Mouse (Mus musculus) neutrophil, adult 5-6 weeks (primary cell): ENCODE measurements around the gene Tdp1. TPM values are rescaled to one million over a fixed set of nuclear protein-coding genes. Genes with fewer than 3 reads are reported as not detected.

ENCODE experiments used
- ATAC-seq: fragments of 151-379, 151-347 bp; 2 replicates; pipeline ENCODE4 v1.8.0; 2017; ENCODE audit warnings: mild to moderate bottlenecking, moderate TSS enrichment; ENCODE audit not compliant: insufficient number of reproducible peaks, poor library complexity, low FRiP score, severe bottlenecking; ENCODE audit errors: extremely low read depth
- total RNA-seq: library from RNA; stranded (forward); fragments of 200-1000 nt; gene quantifications from 2 replicates; pipeline ENCODE4 v1.2.3, GENCODE M21; 2017

Tdp1 gene
- total RNA-seq, 1 experiment from 2014 or later: 19.2 TPM

DNA sequence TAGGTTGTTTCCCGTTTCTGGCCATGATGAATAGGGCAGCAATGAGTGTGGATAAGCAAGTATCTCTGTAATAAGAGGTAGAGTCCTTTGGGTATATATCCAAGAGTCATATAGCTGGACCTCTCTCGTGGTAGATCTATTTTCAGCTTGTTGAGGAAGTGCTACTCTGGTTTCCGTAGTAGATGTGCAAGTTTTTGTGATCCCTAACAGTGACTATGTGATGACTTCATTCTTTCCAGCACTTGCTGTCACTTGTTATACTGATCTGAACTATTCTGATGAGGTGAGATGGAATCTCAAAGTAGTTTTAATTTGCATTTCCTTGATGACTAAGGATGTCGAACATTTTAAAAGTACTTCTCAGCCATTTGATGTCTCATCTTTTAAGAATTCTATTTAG, 95.2 kb downstream of the Tdp1 start:
- no peak for ATAC-seq

DNA sequence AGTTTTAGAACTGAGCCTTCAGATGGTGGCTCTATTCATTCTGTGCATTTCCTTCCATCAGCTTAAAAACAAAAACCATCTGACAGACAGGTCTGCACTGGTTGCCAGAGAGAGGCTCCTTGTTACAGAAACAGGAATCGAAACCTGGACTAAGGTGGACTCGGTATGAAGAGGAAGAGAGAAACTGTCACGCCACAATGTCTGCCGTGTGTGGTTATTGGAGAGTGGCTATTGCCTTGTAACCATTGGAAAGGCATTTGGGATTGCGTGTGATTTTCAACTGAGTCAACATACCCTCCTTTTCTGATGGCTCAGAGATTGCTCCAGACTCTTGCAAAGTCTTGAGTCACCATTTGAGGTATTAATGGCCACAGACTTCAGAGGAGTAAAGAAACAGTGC, 102.5 kb downstream of the Tdp1 start:
- ATAC-seq: peak; percentile 70; the same call in 1 of the 2 replicates

DNA sequence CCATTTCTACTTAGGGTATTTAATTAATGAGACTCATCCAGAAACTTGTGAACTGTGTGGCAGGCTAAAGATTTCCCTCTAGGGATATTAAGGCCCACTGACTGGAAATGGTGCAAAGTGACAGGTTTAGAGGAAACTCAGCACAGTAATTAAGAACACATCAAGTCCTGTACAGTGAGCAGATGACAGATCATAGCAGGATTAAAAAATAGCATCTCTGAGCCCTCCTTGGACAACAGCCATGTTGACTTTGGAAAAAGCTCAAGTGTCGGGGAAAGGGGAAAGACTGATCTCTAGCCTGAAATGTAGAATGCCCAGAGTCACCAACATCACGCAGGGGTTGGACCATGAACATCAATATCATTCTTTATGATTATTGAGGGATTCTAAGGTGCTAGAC, 103.8 kb downstream of the Tdp1 start:
- ATAC-seq: no peak

DNA sequence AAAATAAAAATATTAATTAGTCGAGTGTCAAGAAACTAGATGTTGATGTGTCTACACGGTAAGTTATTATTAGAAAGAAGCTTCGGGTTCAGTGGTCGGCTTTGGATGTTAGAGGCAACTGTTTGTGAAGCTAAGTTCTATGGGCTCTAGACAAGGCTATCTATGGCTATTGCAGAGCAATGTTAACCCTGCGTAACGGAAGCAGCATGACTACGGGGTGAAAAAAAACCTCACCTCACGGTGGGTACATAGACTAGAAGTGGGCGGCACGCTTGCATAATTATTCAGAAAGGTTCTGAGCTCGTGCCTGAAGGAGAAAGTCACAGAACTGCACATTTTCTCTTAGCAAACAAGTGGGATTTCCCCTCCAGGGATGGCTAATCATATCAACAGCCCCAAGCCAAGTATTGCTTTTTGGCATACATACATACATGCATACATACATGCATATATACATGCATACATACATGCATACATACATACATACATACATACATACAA, 108.1 kb downstream of the Tdp1 start:
- ATAC-seq: no peak

DNA sequence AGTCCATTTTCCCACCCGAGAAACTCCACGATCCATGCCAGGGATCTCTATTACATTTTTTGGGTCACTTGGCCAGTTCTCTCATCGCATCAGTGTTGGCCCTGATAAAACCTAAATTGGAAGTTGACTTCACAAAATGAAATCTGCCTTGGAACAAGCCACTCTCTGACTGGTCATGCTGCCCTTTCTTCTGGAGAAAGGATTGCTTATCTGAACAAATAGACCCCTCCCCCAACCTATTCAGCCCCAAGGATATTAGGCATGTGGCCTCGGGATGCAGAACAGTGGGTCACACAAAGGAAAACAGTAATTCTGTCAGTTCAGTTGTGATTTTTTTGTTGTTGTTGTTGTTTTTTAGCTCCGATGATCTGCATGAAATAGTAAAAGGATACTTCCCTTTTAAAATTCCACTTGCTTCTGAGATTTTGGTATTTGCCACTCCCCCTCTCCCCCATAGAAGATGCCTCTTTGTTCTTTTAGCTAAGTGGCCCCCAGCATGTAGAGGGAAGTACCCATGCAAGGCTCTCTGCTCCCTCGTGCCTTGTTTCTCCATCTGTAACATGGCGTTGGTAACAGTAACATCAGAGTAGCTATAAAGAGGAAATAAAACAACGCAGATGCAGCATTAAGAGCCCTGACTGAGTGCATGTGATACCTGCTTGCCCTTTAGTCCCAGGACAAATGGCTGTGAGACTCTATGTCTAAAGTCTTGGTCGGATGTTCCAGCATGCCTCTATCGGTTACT, 109.0 kb downstream of the Tdp1 start:
- no peak for ATAC-seq

DNA sequence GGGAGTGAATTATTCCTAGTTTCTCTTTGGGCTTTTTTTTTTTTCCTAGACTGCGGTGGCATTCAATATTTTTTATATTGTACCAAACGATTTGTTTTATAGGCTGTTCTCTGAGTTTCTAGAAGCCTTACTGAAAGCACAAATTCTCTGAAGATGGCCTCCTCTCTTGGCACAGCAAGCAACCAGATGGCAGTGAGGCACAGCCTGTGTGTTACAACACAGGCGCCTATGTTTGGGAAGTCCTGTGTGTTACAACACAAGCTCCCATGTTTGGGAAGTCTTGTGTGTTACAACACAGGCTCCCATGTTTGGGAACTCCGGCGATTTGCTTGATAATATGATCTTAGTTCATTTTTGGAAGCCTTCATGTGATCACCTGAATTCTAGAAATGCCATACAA, 111.6 kb downstream of the Tdp1 start:
- no peak for ATAC-seq

DNA sequence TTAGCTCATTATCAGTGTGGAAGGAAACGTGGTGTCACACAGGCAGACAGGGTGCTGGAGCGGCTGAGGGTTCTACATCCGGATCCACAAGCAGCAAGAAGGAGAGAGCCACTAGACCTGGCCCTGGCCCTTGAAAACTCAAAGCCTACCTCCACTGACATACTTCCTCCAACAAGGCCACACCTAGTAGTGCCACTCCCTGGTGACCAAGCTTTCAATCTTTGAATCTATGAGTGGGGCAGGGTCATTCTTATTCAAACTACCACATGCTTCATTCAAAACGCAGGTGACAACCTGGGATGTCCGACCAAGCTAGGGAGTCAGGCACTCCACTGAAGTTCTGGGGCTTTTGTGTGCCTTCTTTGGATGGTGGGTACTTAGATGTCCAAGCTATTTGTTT, 115.4 kb downstream of the Tdp1 start:
- no peak for ATAC-seq

DNA sequence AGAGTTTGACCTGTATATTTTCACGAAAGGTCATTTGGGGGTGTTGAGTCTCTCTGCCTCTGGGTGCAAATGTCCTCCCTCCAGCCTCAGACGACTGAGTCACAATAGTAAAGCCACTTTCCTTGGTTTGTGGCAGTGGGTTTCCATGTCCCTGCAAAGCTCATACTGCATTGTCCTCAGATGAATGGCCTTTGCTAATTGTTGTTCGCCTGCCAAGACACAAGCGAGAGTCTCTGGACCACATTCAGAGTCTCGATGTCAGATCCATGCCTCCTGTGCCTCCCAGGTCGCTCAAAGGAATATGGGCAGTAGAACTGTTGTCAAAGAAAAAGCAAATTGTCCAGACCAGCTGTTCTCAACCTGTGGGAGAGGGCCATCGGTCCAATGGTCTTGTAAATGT, 116.1 kb downstream of the Tdp1 start:
- no peak for ATAC-seq

DNA sequence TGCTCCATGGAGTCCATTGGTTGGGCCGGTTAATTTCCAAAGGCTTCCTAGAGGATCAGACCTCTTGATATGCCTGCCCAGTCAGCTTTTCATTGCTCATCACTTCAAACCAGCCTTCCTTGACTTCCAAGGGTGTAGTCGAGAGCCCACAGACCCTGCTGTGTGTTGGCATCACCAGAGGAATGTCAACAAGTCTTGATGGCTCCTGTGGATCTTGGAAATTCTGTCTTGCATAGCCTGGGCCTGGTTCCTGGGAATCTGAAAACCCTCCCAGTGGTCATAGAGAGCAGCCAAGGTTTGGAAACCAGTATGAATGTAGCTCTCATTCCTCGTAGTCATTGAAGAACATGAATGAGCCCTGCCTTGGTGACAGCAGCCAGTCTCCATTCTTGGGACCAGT, 116.9 kb downstream of the Tdp1 start:
- no peak for ATAC-seq

DNA sequence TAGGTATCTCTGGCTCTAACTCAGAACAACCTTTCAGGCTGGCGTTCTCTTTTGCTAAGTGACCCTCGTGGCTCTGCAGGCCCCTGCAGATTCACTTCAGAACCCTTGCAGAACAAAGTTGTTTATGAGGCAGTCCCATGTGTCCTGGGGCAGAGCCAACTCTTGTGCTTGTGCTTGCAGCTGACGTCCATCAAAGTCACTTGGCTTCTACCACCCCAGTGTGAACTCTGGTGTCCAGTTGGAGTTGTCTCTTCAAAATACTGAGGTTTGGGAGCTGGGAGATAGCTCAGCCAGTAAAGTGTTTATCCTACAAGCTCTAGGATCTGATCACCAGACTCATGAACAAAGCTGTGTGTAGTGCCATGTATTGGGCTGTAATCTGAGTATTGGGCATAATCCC, 117.6 kb downstream of the Tdp1 start:
- ATAC-seq: no peak

DNA sequence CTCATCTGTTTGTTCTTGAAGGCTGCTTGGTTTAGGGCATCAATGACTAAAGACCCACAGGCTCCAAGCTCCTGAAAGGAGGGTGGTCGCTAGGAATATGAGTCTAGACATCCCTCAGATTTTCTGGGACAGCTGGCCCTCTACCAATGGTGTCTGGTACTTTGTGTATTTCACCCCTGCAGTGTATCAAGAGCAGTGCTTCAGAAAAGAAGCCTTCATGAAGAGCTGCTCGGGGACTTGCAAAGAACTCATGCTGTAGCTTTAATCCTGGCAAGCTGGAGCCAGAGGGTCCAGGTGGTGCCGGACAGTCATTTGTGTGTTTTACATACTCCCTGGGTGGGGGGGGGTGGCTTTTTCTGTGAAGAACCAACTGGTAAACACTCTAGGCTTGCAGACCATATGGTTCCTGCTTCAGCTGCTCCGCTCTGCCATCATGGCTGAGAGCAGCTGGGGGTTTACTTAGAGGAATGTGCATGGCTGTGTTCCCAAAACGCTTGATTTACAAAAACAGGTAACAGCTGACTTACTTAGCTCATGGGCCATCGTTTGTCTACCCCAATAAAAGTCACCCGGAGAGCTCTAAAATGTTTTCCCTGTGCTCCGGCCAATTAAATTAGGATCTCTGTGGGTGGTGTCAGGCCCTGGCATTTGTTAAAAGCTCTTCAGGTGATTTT, 118.7 kb downstream of the Tdp1 start:
- ATAC-seq: no peak

Other genes starting within 250 kb of the Tdp1 start
- gene Efcab11, start 78 bp upstream of the Tdp1 start, total RNA-seq: 0.37 and 2.4 TPM in 2 replicates
- 0.25 and 0.58 TPM in 2 replicates for gene Kcnk13, start 80.0 kb downstream of the Tdp1 start, total RNA-seq
- gene Psmc1, start 225.6 kb downstream of the Tdp1 start, total RNA-seq: 76.6 and 118 TPM in 2 replicates